Mouse (Mus musculus) thymus, postnatal 0 days (tissue): ENCODE data around the gene Lhfp. TPM values are rescaled to one million over a fixed set of nuclear protein-coding genes. Genes with fewer than 3 reads are reported as not detected.
"Not testable (repeated sequence)": the region's sequence is repeated elsewhere in the genome, so short reads cannot be mapped to it uniquely, and the experiment has no call there.

ENCODE experiments used
- DNase-seq: peaks from one replicate; pipeline ENCODE4 v3.0.0-alpha.2; 2015; ENCODE audit warnings: low spot score
- polyA plus RNA-seq: library from polyadenylated mRNA; unstranded; fragments of >200 nt; fragmentation: Nextera tagmentation; extraction: Ambion mirVana; gene quantifications from 2 replicates; pipeline ENCODE4 v1.2.1, GENCODE M21; 2015

Lhfp gene
- polyA plus RNA-seq, 1 experiment from 2014 or later = 8.1 TPM

DNA sequence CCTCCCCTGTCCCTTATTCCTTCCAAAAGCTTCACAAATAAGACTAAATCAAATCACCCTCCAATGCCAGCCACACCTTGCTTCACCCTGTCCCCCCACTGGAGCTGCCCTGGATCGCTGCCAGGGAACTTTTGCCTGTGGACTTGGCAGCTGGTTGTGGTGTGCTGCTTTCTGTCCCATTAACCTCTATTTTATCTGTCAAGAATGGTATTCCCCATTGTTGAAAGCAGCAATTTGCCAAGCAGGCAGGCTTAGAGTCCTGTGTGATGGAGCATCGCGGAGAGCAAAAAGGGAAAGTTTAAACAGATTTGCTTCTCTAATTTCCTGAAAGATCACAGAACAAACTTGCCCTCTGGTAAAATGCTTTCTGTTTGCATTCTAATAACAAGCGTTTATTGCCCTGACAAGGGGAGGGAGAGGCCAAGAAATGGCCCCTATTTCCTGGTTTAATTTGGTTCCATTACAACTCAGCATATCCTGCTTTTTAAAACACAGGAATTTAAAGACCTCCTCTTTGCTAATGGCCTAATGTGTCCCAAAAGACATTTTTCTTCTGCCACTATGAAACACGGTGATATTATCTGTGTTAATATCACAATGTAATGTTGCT is 212.0 kb downstream of the Lhfp start:
- DNase-seq = no peak

DNA sequence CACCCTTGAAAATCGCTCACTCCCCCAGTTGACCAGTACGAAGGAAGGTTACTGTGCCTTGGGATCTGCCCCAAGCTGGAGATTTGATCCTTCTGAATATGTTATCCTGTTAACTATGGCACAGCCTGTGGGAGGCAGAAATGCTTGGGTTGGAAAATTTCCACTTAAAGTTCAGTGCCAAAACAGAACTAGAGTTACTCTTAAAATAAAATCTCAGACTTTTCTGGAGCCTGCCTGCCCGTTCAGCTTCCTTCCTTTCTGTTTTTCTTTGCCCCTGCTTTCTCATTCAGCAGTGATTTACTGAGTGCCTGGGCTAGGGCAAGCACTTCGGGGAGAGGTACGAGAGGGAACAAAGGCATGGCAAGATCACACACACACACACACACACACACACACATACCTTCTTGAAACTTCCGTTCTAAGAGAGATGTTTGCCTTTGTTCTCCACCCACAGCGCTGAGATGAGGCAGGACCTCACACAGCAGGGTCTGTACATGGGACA is 217.4 kb downstream of the Lhfp start:
- DNase-seq = peak; percentile 23

DNA sequence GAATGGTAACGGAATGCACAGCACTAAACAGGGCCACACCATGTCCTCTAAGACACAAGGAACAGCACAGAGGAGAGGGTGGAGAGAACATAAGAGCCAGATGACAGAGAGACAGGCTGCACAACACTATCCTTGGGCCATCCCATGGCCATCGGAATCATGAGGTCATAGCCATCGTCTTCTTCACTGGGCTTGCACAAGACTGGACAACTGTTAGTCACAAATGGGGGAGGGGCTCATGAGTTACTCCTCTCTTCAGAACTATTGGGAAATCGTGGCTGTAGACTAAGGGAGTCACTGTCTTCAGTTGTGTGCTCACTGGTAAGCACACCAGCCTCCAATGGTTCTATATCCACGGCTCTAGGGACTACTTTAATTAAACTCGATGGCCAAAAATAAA is 224.8 kb downstream of the Lhfp start:
- no peak for DNase-seq

DNA sequence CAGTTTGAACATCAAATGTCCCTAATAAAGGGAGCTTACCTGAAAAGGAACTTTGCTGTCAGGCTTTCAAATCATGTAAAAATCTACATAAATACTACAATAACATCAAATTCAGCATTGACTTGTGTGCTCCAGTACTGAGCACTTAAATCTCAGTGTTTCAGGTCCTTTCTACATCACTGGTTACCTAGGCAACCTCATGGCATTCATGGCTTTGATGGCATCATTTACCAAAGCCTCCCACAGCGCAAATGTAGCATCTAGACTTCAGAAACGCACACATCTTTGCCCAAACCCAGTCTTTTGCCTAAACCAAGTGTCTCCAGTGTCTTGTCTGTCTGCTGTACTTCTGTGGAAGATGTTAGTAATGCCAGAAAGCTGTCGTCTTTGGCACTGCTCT is 225.7 kb downstream of the Lhfp start:
- DNase-seq = no peak

DNA sequence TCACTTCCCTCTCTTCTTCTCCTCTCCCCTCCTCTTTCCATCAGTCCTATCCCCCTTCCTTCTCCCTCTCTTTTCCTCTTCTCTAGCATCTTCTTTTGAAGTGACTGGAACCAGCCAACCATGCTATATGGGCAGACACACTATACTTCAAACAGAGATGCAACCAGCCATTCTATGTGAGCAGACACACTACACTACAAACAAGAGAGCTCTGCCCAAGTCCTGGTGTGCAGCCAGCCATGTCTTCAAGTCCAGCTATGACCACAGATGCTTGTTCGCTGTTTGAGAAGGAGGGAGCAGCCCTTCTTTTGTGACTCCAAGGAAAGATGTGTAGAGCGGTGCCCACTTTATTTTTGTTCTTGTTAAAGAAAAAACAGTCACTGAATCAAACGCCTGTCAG is 231.9 kb downstream of the Lhfp start:
- DNase-seq = no peak

DNA sequence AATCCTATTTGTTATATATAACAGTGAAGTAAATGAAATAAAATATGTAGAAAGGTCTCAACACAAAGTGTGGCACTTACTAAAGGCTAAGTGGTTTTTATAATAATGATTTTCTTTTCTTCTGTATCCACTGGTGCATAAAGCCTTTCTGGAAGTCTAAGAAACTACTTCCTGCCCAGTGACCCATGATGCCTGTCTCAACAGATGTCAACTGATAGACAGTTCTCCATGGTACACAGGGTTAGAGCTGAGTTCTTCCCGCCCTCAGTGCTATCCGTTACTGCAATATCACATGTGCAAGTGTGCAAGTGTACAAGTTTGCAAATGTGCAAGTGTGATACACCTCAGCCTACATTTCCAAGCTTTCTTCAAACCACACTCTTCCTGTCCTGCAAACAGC is 236.7 kb downstream of the Lhfp start:
- no peak for DNase-seq

DNA sequence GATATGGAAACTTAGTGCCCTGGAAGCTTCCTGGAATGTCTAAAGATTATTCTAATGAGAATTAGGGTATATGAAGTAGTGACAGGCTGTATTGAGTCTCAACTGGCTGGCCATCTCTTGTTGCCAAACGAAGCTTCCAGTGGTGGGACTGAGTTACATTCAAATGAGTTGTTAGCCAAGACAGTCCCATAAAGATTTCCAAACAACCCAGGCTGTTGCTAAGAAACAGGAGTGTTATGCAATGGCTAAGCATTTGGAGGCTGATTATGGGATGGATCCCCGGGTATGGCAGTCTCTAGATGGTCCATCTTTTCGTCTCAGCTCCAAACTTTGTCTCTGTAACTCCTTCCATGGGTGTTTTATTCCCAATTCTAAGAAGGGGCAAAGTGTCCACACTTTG is 240.7 kb downstream of the Lhfp start:
- not testable (repeated sequence) for DNase-seq

DNA sequence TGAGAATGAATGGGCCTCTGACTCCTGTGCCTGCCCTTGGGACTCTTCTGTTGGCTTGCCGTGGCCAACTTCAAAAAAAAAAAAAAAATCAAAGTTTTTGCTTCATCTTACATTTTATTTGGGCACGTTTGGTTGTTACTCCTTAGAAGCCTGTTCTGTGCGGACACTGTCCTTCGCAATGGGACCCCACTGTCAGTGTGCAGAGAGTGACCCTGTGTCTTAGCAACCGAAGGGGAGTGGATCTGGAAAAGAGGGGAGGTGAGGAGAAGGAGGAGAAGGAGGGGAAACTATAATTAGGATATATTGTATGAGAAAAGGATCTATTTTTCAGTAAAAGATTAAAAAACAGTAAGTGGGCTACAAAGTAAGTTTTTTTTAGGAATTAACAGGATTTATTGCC is 242.7 kb downstream of the Lhfp start:
- DNase-seq = no peak

DNA sequence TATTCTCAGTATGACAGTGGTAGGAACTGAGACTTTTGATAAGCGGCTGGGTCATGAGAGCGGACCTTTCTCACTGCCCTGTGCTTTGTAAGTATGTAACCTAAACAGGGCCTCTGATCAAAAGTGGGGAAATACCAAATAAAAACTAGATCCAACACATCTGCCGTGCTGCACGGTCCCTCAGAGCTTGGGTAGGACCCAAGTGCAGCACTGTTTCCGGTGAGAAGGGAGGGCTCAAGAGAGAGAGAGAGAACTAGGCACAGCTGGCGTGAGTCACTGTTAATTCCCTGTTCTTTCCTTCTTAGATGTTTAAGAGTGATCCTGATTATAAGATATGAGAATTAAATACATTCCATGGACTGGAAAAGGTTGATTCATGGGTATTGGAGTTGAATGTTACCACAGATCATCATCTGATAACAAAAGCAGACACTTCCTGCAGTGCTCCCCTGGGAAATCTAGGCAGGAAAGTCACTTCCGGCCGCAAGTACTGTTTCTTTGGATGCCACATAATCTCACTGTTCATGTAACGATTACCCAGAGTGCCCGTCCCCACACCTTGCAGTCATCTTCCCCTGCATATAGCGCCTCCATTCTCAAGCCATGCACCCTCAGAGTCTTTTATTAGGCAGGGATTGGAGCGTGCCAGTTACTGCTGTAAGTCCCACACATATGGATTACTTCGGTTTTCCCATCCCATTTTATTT is 243.3 kb downstream of the Lhfp start:
- no peak for DNase-seq

DNA sequence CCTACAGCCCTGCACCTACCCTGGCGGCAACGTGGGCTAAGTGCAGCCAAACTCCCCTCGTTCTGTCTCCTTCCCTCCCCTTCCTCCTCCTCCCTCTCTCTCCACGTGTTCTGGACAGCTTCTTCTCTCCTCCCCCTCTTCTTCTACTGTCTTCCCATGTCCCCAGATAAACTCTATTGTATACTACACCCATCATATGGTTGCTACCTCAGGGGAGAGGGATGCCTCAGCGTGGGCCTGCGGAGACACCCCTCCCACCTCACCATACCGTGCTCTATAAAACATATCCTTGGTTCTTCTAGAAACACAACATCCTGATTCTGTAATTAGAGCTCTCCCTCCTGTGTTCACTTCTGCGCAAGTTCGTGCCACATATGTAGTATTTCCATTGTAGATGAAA is 247.3 kb downstream of the Lhfp start:
- DNase-seq = no peak

DNA sequence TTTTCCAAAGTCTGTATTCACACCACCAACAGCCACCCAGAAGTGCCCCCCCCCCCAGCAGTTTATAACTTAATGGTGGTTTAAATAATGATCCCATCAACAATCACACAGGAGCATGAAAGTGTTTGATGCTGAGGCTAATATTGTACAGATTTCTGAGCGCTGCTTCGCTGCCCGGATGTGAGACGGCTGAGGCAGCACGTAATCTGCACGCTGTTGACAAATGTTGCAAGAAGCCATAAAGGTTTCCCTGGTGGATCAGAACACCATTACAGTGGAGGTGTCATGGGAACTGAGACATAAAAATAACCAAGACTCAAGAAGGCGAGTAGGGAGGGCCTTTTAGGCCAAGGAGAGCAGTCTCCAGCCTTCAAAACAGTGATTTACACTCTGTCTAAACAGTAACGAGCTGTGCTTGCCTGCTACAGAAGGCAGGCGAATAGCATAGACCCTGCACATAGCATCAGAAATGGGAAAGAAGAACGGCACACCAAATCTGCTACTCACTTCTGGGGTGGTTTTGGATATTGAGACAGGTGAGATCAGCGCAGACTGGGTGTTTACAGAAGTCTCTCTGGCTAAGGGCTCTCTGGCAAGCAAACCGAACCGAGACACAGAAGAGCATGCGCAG is 248.4 kb downstream of the Lhfp start:
- no peak for DNase-seq

DNA sequence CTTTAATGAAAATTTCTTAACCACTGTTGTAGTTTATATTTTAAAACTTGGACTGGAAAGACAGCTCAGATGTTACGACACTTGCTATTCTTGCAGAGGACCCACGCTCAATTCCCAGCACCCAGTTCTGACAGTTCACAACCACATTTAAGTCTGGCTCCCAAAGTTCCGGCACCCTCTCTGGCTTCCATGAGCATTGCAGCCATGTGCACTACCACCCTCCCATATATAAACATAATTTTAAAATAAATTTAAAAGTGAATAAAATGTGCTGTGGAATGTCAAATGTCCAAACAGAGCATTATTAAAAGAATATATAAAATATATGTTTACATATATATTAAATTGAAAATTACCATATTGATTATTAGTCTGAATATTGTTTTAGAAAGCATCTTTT is 249.9 kb downstream of the Lhfp start:
- DNase-seq = no peak

DNA sequence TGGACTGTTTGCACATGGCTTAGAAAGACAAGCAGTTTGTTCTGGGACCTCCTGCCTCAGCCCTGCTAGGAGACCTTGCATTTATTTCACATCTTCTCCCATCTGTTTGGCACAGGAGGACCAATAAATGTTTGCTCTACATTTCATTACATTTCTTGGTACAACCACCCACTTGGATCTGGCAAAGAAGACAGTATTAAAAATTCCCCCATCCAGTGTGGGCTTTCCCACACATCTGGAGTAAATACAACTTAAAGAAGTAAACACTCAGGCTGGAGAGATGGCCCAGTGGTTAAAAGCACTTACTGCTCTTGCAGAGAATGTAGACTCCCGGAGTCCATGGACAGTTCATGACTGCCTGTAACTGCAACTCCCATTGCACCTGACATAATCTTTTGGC is 250.6 kb downstream of the Lhfp start:
- DNase-seq = no peak

DNA sequence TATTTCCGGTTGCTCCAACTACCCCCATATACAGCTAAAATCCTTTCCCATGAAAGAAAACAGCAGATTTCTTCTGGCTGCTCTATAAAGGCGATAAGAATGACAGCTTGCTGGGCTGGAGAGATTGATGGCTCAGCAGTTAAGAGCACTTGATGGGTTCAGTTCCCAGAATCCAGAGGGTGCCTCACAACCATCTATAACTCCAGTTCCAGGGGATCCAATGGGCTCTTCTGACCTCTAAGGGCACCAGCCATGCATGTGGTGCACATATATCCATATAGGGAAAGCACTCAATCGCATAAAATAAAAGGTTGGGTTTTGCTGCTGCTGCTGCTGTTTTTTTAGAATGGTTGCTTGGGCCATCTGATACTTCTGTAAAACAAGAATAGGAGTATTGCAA is 251.1 kb downstream of the Lhfp start:
- no peak for DNase-seq

DNA sequence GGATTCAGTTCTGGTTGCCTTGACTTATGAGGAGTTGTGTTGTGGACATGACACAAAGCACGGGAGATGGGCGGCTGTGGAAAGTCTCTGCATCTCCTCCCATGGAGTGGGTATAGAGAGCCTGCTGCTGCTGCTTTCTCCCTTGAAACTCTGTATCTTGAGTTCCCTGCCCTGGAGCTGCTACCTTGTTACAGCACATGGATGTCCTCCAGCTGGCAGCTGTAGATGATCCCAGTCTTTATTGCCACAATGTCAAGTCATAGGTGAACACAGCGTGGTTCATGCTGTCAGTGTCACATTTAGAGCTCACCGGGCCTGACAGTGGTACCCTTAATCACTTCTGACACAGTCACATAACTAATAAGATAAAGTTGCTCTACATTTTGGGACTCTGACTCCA is 251.7 kb downstream of the Lhfp start:
- DNase-seq = no peak

DNA sequence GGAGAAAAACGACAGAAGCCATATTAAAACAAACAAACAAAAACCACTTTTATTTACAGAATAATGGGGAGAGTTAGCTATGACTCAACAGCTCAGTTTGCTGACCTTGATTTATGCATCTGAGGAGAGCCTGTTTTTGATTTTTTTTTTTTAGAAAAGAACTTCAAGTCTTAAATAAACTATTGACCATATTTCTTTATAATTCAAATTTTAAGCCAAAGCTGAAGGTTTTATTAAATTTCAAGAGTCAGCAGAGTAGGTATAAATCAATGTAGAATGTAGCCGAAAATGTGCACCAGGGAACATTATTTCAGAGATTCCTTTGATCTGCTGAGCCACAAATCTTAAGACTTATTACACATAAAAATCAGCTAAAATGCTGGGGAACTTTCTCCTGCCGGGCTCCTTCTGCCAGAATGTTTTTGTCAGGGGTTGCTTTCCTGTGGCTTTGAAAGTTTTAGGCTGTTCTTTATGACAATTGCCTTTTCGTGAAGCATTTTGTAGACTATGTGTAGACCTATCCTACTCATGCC is 252.6 kb downstream of the Lhfp start:
- DNase-seq = no peak

DNA sequence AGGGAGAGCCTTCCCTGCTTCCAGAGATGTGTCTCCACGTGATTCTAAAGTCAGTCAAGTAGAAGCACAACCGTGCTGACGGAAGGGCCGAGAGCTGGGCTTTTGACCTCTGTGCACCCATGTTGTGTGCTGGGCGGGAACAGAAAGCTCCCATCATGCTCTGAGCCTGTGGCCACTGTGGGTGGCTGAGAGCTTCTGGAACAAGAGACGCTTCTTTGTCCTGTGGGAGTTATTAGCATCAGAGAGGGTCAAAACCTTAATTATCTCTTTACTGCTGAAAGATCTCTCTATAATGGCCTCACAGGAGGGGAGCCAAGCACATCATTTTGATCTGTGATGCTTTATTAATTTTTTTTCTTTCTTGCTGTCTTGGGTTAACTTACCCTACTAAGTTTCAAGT is 253.5 kb downstream of the Lhfp start:
- no peak for DNase-seq

DNA sequence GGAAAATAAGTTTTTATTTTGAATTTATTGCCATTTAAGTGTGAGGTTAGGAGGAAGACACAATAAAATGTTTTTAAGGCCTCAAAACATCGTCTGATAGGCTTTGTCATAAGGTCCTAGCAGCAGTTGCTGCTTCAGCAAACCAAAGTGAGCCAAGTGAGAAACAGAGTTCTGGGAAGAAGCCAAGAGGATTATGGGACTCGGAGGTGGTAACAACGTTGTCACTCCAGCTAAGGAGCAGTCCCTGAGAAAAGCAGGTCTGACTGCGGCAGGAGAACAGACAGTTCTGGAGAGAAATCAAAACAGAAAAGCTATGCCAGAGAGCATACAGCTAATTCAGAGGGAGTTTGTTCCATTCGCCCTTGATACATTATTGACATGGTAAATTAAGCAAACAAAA is 260.5 kb downstream of the Lhfp start:
- no peak for DNase-seq

DNA sequence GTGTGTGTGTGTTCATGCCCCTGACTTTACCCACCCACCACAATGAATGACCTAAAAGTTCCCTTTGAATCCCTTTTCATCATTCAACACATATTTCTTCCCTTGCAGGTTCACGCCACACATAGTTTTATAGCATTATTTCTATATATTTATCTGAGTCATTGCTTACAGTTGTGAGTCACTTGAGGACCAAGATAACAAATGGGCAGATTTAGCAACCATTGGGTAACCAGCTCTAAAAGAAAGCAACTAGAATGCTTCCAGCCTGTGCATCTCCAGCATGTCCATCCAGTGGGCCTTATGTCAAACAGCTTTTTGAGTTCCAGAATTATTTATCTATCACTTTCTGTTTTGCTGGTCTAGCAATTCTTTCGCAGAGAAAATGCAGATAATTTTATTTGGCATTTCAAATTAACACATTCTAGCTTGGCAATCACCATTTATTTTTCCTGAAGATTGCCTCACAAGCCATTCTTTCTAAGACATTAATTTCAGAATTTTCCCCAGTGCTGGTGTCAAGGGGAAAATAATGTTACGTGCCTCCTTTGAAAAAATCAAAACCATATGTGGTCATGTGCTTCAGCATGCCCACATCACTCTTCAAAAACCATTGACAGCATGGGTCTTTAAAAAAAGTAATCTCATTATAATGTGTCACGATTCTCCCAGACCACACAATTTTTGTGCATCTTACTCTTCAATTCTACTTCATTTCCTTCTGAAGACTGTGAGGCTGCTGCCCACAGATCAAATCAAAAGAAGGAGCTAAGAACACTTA is 263.0 kb downstream of the Lhfp start:
- DNase-seq = no peak

DNA sequence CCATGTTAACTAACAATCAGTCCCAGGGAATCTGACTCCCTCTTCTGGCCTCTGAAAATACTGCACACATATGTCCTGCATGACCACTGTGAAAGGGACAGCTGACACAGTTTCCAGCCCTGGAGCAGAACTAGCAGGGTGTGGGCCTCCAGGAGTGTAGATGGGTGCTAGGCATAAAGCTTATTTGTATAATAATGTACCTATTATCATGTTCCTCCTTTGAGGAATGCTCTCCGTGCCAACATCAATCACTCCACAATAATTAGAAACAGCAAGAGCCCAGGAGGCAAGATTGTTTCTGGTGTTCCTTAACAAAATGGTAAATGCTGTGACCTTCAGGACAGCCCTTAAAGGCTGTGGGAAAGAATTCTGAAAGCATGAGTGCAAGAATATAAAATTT is 264.5 kb downstream of the Lhfp start:
- no peak for DNase-seq

DNA sequence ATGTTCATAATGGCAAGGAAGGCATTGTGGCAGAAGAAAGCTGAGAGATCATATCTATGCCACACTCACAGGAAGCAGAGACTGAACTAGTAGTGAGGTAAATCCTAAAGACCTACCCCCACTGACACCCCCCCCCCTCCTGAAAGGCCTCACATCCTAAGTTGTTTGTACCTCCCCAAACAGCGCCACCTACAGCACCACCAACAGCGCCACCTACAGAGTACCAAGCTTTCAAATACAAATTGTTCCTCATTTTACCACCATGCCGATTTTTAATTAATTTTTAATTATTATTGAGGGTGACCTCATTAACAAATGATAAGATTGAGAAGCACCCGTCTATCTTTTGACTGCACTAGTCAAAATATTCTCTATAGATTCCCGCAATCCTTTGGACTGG is 267.3 kb downstream of the Lhfp start:
- DNase-seq = peak; percentile 3

DNA sequence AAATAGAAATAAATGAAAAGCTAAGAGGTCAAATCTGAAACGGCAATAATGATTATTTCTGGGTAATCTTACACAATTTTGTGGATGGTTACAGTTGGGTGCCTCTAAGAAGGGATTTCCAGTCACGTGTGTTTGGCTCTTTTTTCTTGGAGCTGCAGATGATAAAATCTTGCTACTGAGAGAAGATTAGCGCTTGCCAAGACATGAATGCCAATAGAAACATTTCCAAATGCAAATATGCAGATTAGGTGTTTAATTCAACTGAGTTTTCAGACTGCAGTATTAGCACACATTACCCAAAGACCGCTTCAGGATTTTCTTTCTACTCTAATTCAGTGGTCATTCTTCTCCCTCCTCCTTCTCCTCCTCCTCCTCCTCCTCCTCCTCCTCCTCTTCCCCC is 268.8 kb downstream of the Lhfp start:
- no peak for DNase-seq
